Mouse (Mus musculus) kidney, postnatal 0 days (tissue): ENCODE results near the gene Eif4e3. TPM values are rescaled to one million over a fixed set of nuclear protein-coding genes. Genes with fewer than 3 reads are reported as not detected.

Experiments used
- ATAC-seq: fragments of 200-750 bp; cut with Nextera tagmentation; replicated peaks from 2 replicates; pipeline ENCODE4 v1.8.0; 2017; ENCODE audit warnings: low read depth, moderate number of reproducible peaks, moderate TSS enrichment, moderate library complexity; ENCODE audit not compliant: low FRiP score
- DNase-seq: peaks from one replicate; pipeline ENCODE4 v3.0.0-alpha.2; 2016; ENCODE audit warnings: low spot score
- H3K27ac ChIP-seq: fragments of 300-500 bp; sonication (generic); 2 replicates; pipeline ENCODE4 v1.5.1; 2014; ENCODE audit warnings: mild to moderate bottlenecking
- H3K27me3 ChIP-seq: fragments of 300-500 bp; sonication (generic); 2 replicates; pipeline ENCODE4 v1.6.1; 2014; ENCODE audit warnings: low read length, mixed read lengths; ENCODE audit not compliant: insufficient read depth
- H3K36me3 ChIP-seq: fragments of 300-500 bp; sonication (generic); 2 replicates; pipeline ENCODE4 v1.6.1; 2014; ENCODE audit warnings: low read length, mixed read lengths; ENCODE audit not compliant: insufficient read depth
- H3K4me1 ChIP-seq: fragments of 300-500 bp; sonication (generic); replicated peaks from 2 replicates; pipeline ENCODE4 v1.6.1; 2014; ENCODE audit warnings: antibody characterized with exemption, low read length, mixed read lengths; ENCODE audit not compliant: insufficient read depth
- H3K4me2 ChIP-seq: fragments of 300-500 bp; sonication (generic); 2 replicates; pipeline ENCODE4 v1.6.1; 2014; ENCODE audit warnings: mild to moderate bottlenecking, low read length, moderate library complexity, mixed read lengths
- H3K4me3 ChIP-seq: fragments of 300-500 bp; sonication (generic); replicated peaks from 2 replicates; pipeline ENCODE4 v1.5.1; 2014; ENCODE audit warnings: low read depth, low read length
- H3K9ac ChIP-seq: fragments of 300-500 bp; sonication (generic); 2 replicates; pipeline ENCODE4 v1.6.1; 2014; ENCODE audit warnings: low read depth, low read length
- H3K9me3 ChIP-seq: fragments of 300-500 bp; sonication (generic); replicated peaks from 2 replicates; pipeline ENCODE4 v1.6.1; 2016; ENCODE audit warnings: low read length, inconsistent platforms, mixed read lengths
- CTCF ChIP-seq: IDR thresholded peaks from 2 replicates; pipeline ENCODE4 v1.5.1; 2016; ENCODE audit warnings: antibody characterized with exemption, low read depth, mild to moderate bottlenecking, moderate library complexity
- WGBS: fragments of 180-500 bp; shearing (Covaris S2); extraction: QIAGEN DNeasy Blood & Tissue Kit; methylation state at CpG from one replicate; pipeline ENCODE4 v1.1.7; 2014; 5-methylcytosine and 5-hydroxymethylcytosine counted together
- polyA plus RNA-seq: library from polyadenylated mRNA; unstranded; fragments of >200 nt; fragmentation: Nextera tagmentation; extraction: Ambion mirVana; gene quantifications from 2 replicates; pipeline ENCODE4 v1.2.1, GENCODE M21; 2015

Eif4e3 gene
- polyA plus RNA-seq, 1 experiment from 2014 or later = 16.4 TPM

- Histone ChIP-seq H3K27ac (no peak overlapping the region), H3K4me3 (no peak overlapping the region), H3K9ac (no peak overlapping the region), H3K27me3 (no peaks in the 10 kb centered on the region), H3K4me1 (no peaks in the 10 kb centered on the region; the same call in 1 of the 2 replicates), H3K4me2 (no peak overlapping the region), H3K36me3 (0 out of 2 replicates have a peak, but pooled peaks cover 3% of the 10 kb centered on the region), H3K9me3 (no peaks in the 10 kb centered on the region)
- peak; percentile 29; the same call in 1 of the 2 replicates for TF ChIP-seq CTCF
- WGBS = 80% methylated on average over 8 of the region's 8 CpGs
- ATAC-seq (no peak), DNase-seq (no peak)
Measured at GRCm38 (mm10) chr6:99629726-99630458, 36.7 kb downstream of the Eif4e3 start.

- Histone ChIP-seq H3K4me2 (no peak overlapping the region), H3K36me3 (no peaks in the 10 kb centered on the region), H3K27me3 (no peaks in the 10 kb centered on the region), H3K4me1 (no peaks in the 10 kb centered on the region; the same call in 1 of the 2 replicates), H3K9me3 (no peaks in the 10 kb centered on the region), H3K4me3 (no peak overlapping the region), H3K9ac (no peak overlapping the region), H3K27ac (no peak overlapping the region)
- TF ChIP-seq CTCF = no peak
- no peak for ATAC-seq
- DNase-seq = no peak
- WGBS = 88% methylated on average over 2 of the region's 2 CpGs
Measured at GRCm38 (mm10) chr6:99626347-99626746, 40.2 kb downstream of the Eif4e3 start.

- ATAC-seq (no peak), DNase-seq (no peak)
- H3K27ac ChIP-seq = no peak overlapping the region
- no peak for TF ChIP-seq CTCF
- 33% methylated on average over 7 of the region's 7 CpGs for WGBS
- no peaks in the 10 kb centered on the region; the same call in 1 of the 2 replicates for H3K4me1 ChIP-seq
- no peak overlapping the region for H3K4me2 ChIP-seq
- no peaks in the 10 kb centered on the region for H3K9me3 ChIP-seq
- no peaks in the 10 kb centered on the region for H3K36me3 ChIP-seq
- H3K27me3 ChIP-seq = no peaks in the 10 kb centered on the region
- no peak overlapping the region for H3K9ac ChIP-seq
- H3K4me3 ChIP-seq = no peak overlapping the region
Measured at GRCm38 (mm10) chr6:99625803-99626202, 40.8 kb downstream of the Eif4e3 start.

GRCm38 (mm10) chr6:99625306-99625705, 41.3 kb downstream of the Eif4e3 start:
- no peak overlapping the region for H3K9ac ChIP-seq
- no peak for TF ChIP-seq CTCF
- ATAC-seq (no peak), DNase-seq (no peak)
- H3K4me2 ChIP-seq = no peak overlapping the region
- no peaks in the 10 kb centered on the region for H3K9me3 ChIP-seq
- 66% methylated on average over 7 of the region's 7 CpGs for WGBS
- no peaks in the 10 kb centered on the region for H3K36me3 ChIP-seq
- H3K27ac ChIP-seq = no peak overlapping the region
- no peaks in the 10 kb centered on the region; the same call in 1 of the 2 replicates for H3K4me1 ChIP-seq
- H3K27me3 ChIP-seq = no peaks in the 10 kb centered on the region
- H3K4me3 ChIP-seq = no peak overlapping the region

- no peaks in the 10 kb centered on the region; the same call in 1 of the 2 replicates for H3K4me1 ChIP-seq
- TF ChIP-seq CTCF = no peak
- H3K9me3 ChIP-seq = no peaks in the 10 kb centered on the region
- WGBS = 85% methylated on average over 3 of the region's 3 CpGs
- H3K4me3 ChIP-seq = no peak overlapping the region
- H3K27ac ChIP-seq = no peak overlapping the region
- H3K36me3 ChIP-seq = no peaks in the 10 kb centered on the region
- no peak overlapping the region for H3K4me2 ChIP-seq
- H3K27me3 ChIP-seq = no peaks in the 10 kb centered on the region
- DNase-seq (no peak), ATAC-seq (no peak)
- H3K9ac ChIP-seq = no peak overlapping the region
Measured at GRCm38 (mm10) chr6:99624542-99624941, 42.0 kb downstream of the Eif4e3 start.

- Histone ChIP-seq H3K36me3 (no peaks in the 10 kb centered on the region), H3K9me3 (no peaks in the 10 kb centered on the region), H3K27me3 (no peaks in the 10 kb centered on the region), H3K4me1 (no peaks in the 10 kb centered on the region; the same call in 1 of the 2 replicates), H3K27ac (no peak overlapping the region), H3K4me2 (no peak overlapping the region), H3K9ac (no peak overlapping the region), H3K4me3 (no peak overlapping the region)
- TF ChIP-seq CTCF = peak; percentile 70
- ATAC-seq (peak; percentile 86), DNase-seq (peak; percentile 87)
- WGBS = 17% methylated on average over 6 of the region's 6 CpGs
Measured at GRCm38 (mm10) chr6:99623641-99624040, 42.9 kb downstream of the Eif4e3 start.

GRCm38 (mm10) chr6:99621167-99621566, 45.4 kb downstream of the Eif4e3 start:
- H3K4me1 ChIP-seq = no peaks in the 10 kb centered on the region; the same call in 1 of the 2 replicates
- DNase-seq = no peak
- no peak for TF ChIP-seq CTCF

More at GRCm38 (mm10) chr6:99621167-99621566, 45.4 kb downstream of the Eif4e3 start:
- 54% methylated on average over 4 of the region's 4 CpGs for WGBS
- Histone ChIP-seq H3K36me3 (no peaks in the 10 kb centered on the region), H3K4me3 (no peak overlapping the region), H3K9me3 (no peaks in the 10 kb centered on the region), H3K27me3 (no peaks in the 10 kb centered on the region), H3K27ac (no peak overlapping the region), H3K4me2 (no peak overlapping the region), H3K9ac (no peak overlapping the region)
- no peak for ATAC-seq
